Mouse (Mus musculus): ENCODE measurements at regions not wholly inside any gene's neighbourhood (a gene's known extent, or its start where the extent isn't known, plus 50 kb on each side); places are given as distances from the start of the nearest gene placed in this dataset.

- Histone ChIP-seq H3K9me3 (no peaks in the 10 kb centered on the region), H3K27ac (peak overlapping the region; percentile 48), H3K27me3 (peaks cover 92% of the 10 kb centered on the region), H3K4me1 (replicated peaks) (peaks cover 60% of the 10 kb centered on the region), H3K9ac (no peak overlapping the region), H3K4me3 (no peak overlapping the region), H3K4me2 (no peak overlapping the region), H3K36me3 (no peaks in the 10 kb centered on the region)
- no peak for ATAC-seq (ENCODE audit: low FRiP score)
- WGBS = 12% methylated on average over 3 of the region's 3 CpGs
These were observed 60.5 kb upstream of the Pax2 start for GRCm38 (mm10) chr19:44695331-44695730.

DNA sequence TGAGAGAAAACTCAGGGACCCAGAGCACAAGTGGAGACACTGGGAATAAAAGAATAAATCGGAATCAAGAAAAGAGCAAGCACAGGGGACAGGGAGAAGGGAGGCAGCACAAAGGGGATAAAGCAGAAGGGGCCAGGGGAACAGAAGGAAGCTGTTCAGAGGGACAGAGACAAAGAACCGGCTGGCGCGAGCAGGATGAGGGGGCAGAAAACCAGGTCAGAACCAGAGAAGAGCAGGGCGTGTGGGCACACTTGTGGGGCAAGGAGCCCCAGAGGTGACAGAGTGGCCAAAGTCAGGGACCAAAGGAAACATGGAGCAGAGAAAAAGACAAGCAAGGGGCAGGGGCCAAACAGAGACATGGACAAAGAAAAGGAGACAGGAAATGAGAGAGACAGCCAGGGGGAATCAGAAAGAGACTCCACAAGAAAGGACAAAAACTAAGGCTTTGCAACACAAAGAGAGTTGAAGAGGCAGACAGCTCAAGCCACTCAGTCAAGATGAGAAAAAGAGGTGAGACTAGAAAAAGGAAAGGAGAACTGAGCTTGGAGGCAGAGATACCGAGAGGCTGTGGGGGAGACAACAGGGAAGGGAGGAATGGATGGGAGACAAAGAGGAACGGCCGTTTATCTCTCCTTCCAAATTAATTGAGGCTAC, 59.7 kb upstream of the Pax2 start:
- peaks cover 92% of the 10 kb centered on the region for H3K27me3 ChIP-seq

DNA sequence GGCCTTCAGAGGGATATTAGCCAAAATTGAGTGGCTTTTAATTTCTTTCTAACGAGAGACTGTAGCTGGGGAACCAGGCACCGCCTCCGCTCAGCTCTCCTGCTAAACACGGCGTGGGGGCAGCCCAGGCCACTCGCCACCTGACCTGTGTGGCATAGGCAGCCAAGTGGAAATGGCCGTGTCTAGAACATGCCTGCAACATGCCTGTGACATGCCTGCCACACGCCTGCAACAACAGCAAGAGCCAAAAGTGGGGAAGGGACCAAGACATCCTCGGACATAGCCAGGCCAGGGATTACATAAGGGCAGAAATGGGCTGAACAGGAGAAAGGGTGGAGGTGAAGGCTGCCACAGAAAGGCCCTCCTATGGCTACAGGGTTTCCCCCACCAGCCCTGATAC, 59.1 kb upstream of the Pax2 start:
- Histone ChIP-seq H3K9ac (peak overlapping the region; percentile 13; the same call in 1 of the 2 replicates), H3K27ac (peak overlapping the region; percentile 77), H3K4me1 (replicated peaks) (peaks cover 60% of the 10 kb centered on the region), H3K9me3 (no peaks in the 10 kb centered on the region), H3K4me3 (no peak overlapping the region), H3K27me3 (peaks cover 94% of the 10 kb centered on the region), H3K36me3 (no peaks in the 10 kb centered on the region), H3K4me2 (no peak overlapping the region)
- 24% methylated on average over 9 of the region's 9 CpGs for WGBS
- ATAC-seq (ENCODE audit: low FRiP score) = no peak

More for the DNA sequence above, 59.7 kb upstream of the Pax2 start:
- peak overlapping the region; percentile 24 for H3K9ac ChIP-seq
- WGBS = 3% methylated on average over 8 of the region's 8 CpGs
- H3K4me1 ChIP-seq (replicated peaks) = peaks cover 60% of the 10 kb centered on the region
- H3K4me3 ChIP-seq = no peak overlapping the region
- H3K9me3 ChIP-seq = no peaks in the 10 kb centered on the region
- no peaks in the 10 kb centered on the region for H3K36me3 ChIP-seq
- no peak overlapping the region for H3K4me2 ChIP-seq
- no peak for ATAC-seq (ENCODE audit: low FRiP score)
- peak overlapping the region; percentile 77 for H3K27ac ChIP-seq

DNA sequence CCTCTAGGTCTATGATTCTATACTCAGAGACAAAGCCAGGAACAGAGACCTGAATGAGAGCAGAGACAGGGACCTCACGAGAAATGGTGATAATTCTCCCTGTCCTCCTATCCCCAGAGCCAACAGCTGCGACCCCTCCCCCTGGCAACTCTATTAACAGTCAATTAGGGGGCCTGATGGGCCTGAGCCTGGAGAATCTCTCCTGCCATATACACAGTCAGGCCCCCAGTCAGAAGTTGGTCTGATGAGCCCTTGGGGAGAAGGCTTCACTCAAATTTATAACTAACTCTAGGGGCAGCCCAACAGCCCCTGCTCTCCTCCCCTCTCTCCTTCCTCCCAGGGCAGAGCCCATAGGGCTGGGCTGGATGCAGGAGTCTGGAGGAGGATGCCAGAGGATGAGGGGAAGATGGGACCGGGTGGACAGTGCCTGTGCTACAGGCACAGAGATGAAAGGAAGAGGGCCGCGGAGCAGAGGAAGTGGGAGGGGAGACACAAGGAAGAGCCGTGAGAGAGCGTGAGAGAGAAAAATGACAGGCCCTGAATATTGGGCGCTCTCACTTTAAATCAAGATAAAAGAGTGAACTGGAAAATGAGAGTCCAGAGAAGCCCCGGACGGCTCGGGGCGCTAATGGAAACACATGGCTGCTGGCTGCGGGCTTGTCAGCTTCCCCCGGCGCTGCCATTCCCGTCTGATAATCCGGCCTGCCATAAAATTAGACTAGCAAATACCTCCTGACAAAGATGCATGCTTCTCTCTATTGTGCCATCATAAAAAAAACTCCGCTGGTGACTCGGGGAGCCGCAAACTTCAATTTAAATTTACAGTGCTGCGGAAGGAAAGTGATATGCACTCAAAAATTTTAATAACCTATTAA, 57.2 kb upstream of the Pax2 start:
- H3K27ac ChIP-seq = peak overlapping the region; percentile 81
- ATAC-seq (ENCODE audit: low FRiP score) = peak; percentile 37; the same call in 1 of the 2 replicates
- peak overlapping the region; percentile 35; the same call in 1 of the 2 replicates for H3K9ac ChIP-seq
- peaks cover 89% of the 10 kb centered on the region for H3K27me3 ChIP-seq
- peak overlapping the region; percentile 27 for H3K4me2 ChIP-seq
- 15% methylated on average over 21 of the region's 21 CpGs for WGBS
- H3K36me3 ChIP-seq = no peaks in the 10 kb centered on the region
- H3K4me1 ChIP-seq (replicated peaks) = peaks cover 50% of the 10 kb centered on the region
- H3K4me3 ChIP-seq = no peak overlapping the region
- no peaks in the 10 kb centered on the region for H3K9me3 ChIP-seq

All from hindbrain, embryonic 13.5 days (tissue).